Mouse (Mus musculus) midbrain, embryonic 10.5 days (tissue): Measurements from ENCODE around the gene Cers5. TPM values are rescaled to one million over a fixed set of nuclear protein-coding genes. Genes with fewer than 3 reads are reported as not detected.

ENCODE experiments used
- DNase-seq: peaks from one replicate; pipeline ENCODE4 v3.0.0-alpha.2; 2017; ENCODE audit warnings: low spot score
- H3K27ac ChIP-seq: fragments of 300-500 bp; sonication (generic); replicated peaks from 2 replicates; pipeline ENCODE4 v1.5.1; 2016; ENCODE audit warnings: mild to moderate bottlenecking
- H3K27me3 ChIP-seq: fragments of 300-500 bp; sonication (generic); 2 replicates; pipeline ENCODE4 v1.6.1; 2016; ENCODE audit warnings: low read depth, mild to moderate bottlenecking; ENCODE audit not compliant: poor library complexity, severe bottlenecking
- H3K36me3 ChIP-seq: fragments of 300-500 bp; sonication (generic); 2 replicates; pipeline ENCODE4 v1.6.1; 2016; ENCODE audit warnings: mild to moderate bottlenecking, moderate library complexity
- H3K4me1 ChIP-seq: fragments of 300-500 bp; sonication (generic); 2 replicates; pipeline ENCODE4 v1.6.1; 2016
- H3K4me3 ChIP-seq: fragments of 300-500 bp; sonication (generic); 2 replicates; pipeline ENCODE4 v1.5.1; 2016; ENCODE audit warnings: mild to moderate bottlenecking, moderate library complexity
- H3K9me3 ChIP-seq: fragments of 300-500 bp; sonication (generic); replicated peaks from 2 replicates; pipeline ENCODE4 v1.6.1; 2016; ENCODE audit warnings: mild to moderate bottlenecking
- WGBS: fragments of 180-500 bp; shearing (Covaris S2); methylation state at CpG from one replicate; pipeline ENCODE4 v1.1.7; 2016; 5-methylcytosine and 5-hydroxymethylcytosine counted together
- polyA plus RNA-seq: library from polyadenylated mRNA; unstranded; fragments of >200 nt; fragmentation: Nextera tagmentation; extraction: Ambion mirVana; gene quantifications from 2 replicates; pipeline ENCODE4 v1.2.1, GENCODE M21; 2016

Cers5 gene
- polyA plus RNA-seq, 1 experiment from 2014 or later, result 63.5 TPM

GRCm38 (mm10) chr15:99778148-99778547 lies 5.5 kb upstream of the Cers5 start:
- 28% methylated on average over 7 of the region's 7 CpGs for WGBS
- H3K36me3 ChIP-seq, result peaks cover 13% of the 10 kb centered on the region; the same call in 1 of the 2 replicates
- no peak overlapping the region for H3K4me3 ChIP-seq
- no peak overlapping the region for H3K27ac ChIP-seq
- H3K4me1 ChIP-seq, result no peaks in the 10 kb centered on the region
- no peaks in the 10 kb centered on the region for H3K27me3 ChIP-seq
- no peak for DNase-seq
- H3K9me3 ChIP-seq, result no peaks in the 10 kb centered on the region

DNA sequence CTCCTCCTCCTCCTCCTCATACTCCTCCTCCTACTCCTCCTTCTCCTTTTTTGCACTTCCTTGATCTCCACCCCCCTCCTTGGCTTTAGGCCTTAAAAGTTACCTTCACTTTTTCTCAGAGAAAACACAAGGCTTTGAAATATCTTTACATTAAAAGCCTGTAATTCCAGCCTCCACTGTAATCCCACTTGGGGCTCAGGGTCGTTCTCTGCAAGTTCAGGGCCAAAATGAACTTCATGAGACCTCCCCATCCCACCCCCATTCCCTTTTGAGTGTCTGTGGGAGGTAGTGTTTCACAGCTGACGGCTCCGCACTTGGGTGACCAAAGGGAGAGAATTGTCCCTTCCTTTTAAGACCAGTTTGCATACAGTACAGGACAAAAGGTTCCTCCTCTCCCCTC lies 240 bp upstream of the Cers5 start:
- DNase-seq, result no peak
- H3K4me1 ChIP-seq, result peaks cover 32% of the 10 kb centered on the region

GRCm38 (mm10) chr15:99772277-99772880 lies 306 bp downstream of the Cers5 start:
- H3K36me3 ChIP-seq, result no peaks in the 10 kb centered on the region
- WGBS, result 1% methylated on average over 41 of the region's 41 CpGs

More for the DNA sequence above, 240 bp upstream of the Cers5 start:
- H3K4me3 ChIP-seq, result peak overlapping the region; percentile 88
- H3K36me3 ChIP-seq, result no peaks in the 10 kb centered on the region
- no peaks in the 10 kb centered on the region for H3K27me3 ChIP-seq
- WGBS, result 32% methylated on average over 3 of the region's 3 CpGs
- H3K27ac ChIP-seq, result peak overlapping the region; percentile 97
- no peaks in the 10 kb centered on the region for H3K9me3 ChIP-seq

DNA sequence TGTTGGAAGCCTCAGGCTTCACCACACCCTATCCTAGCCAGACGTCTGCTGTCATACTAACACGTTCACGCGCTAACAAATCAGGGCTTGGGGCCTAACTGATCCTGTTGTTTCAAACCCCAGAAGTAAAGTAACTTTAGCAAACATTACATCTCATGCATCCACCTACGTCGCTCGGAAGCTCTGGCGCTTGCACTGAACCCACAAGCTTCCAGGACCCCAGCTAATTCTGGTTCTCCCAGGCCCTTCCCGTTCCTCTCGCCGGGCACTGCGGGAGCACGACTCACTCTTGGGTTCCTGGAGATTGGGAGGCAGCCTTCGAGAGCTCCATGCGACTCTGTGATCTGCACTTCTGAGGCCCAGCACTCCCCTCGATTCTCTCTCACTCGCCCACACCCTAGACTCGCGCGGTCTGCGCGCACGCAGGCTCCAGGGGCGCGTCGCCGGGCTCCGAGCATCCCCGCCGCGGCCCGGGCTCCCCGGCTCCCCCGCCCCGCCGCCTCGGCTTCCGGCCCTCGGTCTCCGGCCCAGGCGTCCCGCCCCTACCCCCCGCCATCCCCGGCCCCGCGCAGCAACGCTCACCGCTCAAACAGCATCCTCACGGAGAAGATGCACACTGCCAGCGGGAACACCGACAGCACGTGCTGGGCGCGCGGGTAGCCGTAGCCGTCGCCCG lies 946 bp downstream of the Cers5 start:
- DNase-seq, result no peak
- no peaks in the 10 kb centered on the region for H3K27me3 ChIP-seq
- H3K4me3 ChIP-seq, result peak overlapping the region; percentile 88
- WGBS, result 1% methylated on average over 59 of the region's 59 CpGs
- peaks cover 35% of the 10 kb centered on the region for H3K4me1 ChIP-seq
- no peaks in the 10 kb centered on the region for H3K9me3 ChIP-seq
- peak overlapping the region; percentile 97 for H3K27ac ChIP-seq
- peaks cover 3% of the 10 kb centered on the region for H3K36me3 ChIP-seq

More at GRCm38 (mm10) chr15:99772277-99772880, 306 bp downstream of the Cers5 start:
- H3K4me1 ChIP-seq, result peaks cover 35% of the 10 kb centered on the region
- DNase-seq, result peak; percentile 90
- H3K27ac ChIP-seq, result peak overlapping the region; percentile 97
- H3K4me3 ChIP-seq, result peak overlapping the region; percentile 88
- H3K9me3 ChIP-seq, result no peaks in the 10 kb centered on the region
- no peaks in the 10 kb centered on the region for H3K27me3 ChIP-seq

DNA sequence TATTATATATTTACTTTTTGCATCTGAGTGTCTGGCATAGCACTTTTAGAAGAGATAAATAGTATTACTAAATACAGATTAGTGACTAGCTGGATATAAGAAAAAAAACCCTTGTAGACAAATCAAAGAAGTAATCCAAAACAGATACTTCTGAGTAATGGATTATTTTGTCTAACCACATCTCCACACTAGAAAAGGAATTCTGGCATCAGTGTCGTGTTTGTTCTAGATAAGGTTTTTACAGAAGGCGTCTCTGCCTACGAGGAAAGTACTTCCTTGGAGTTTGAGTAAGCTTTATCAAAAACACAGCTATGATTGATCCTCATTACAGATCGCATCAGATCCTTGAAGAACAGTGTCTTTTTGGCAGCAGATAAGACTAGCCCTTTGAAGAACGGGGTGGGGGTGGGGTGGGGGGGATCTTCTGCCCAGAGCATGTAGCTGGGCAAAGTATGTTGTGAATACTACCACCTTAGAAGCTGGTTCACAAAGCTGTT lies 1.6 kb downstream of the Cers5 start:
- Histone ChIP-seq H3K4me1 (peaks cover 35% of the 10 kb centered on the region), H3K27me3 (no peaks in the 10 kb centered on the region), H3K9me3 (no peaks in the 10 kb centered on the region), H3K36me3 (peaks cover 9% of the 10 kb centered on the region), H3K27ac (peak overlapping the region; percentile 97), H3K4me3 (peak overlapping the region; percentile 88)
- WGBS, result 37% methylated on average over 5 of the region's 5 CpGs
- no peak for DNase-seq

DNA sequence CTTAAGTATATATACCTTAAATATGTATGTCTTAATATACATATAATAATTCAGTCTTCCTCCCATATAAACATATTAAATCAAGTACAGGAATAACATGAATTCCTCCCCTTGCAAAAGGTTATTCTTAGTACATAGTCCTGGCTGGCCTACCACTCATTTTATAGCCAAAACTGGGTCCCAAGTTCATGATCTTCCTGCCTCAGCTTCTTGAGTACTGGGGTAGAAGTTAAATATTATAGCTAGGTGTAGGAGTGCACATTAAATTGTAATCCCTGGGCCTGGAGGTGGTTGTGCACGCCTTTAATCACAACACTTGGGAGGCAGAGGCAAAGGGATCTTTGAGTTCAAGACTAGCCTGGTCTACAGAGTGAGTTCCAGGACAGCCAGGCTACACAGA lies 3.9 kb downstream of the Cers5 start:
- peaks cover 30% of the 10 kb centered on the region for H3K36me3 ChIP-seq
- H3K9me3 ChIP-seq, result no peaks in the 10 kb centered on the region
- no peak for DNase-seq
- no peak overlapping the region for H3K4me3 ChIP-seq
- WGBS, result 86% methylated on average over 1 of the region's 1 CpGs
- no peak overlapping the region for H3K27ac ChIP-seq
- H3K4me1 ChIP-seq, result peaks cover 35% of the 10 kb centered on the region
- H3K27me3 ChIP-seq, result no peaks in the 10 kb centered on the region

- Histone ChIP-seq H3K4me1 (peaks cover 29% of the 10 kb centered on the region), H3K9me3 (no peaks in the 10 kb centered on the region), H3K27ac (no peak overlapping the region), H3K4me3 (no peak overlapping the region), H3K27me3 (no peaks in the 10 kb centered on the region), H3K36me3 (peaks cover 36% of the 10 kb centered on the region)
- 90% methylated on average over 4 of the region's 4 CpGs for WGBS
- no peak for DNase-seq
These were observed 5.2 kb downstream of the Cers5 start for GRCm38 (mm10) chr15:99767467-99767866.

DNA sequence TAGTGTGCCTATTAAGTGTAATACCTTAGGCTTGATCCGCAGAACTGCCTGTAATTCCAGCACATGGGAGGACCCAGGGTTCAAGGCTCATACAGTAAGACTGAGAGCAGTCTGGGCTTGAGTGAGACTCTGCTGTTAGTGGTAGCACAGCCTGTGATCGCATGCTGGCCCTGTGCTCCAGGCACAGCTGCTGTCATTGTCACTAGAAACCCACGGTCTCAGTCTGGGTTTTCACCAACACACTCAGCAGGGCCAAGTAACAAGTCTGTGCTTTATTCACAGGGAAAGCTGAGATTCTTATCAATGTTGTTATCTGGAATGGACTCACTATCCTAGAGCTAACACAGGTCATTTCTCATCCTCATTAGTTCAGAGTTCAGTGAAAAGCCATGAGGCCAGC lies 18.5 kb downstream of the Cers5 start:
- Histone ChIP-seq H3K4me1 (peaks cover 6% of the 10 kb centered on the region; the same call in 1 of the 2 replicates), H3K27me3 (no peaks in the 10 kb centered on the region), H3K27ac (no peak overlapping the region), H3K4me3 (no peak overlapping the region), H3K36me3 (peaks cover 16% of the 10 kb centered on the region), H3K9me3 (peaks cover 4% of the 10 kb centered on the region; the same call in 1 of the 2 replicates)
- DNase-seq, result no peak
- WGBS, result 86% methylated on average over 3 of the region's 3 CpGs

GRCm38 (mm10) chr15:99740229-99740628 lies 32.5 kb downstream of the Cers5 start:
- Histone ChIP-seq H3K4me1 (no peaks in the 10 kb centered on the region), H3K27ac (no peak overlapping the region), H3K36me3 (peaks cover 95% of the 10 kb centered on the region), H3K9me3 (no peaks in the 10 kb centered on the region), H3K27me3 (no peaks in the 10 kb centered on the region), H3K4me3 (no peak overlapping the region)
- DNase-seq, result no peak
- 95% methylated on average over 4 of the region's 4 CpGs for WGBS

DNA sequence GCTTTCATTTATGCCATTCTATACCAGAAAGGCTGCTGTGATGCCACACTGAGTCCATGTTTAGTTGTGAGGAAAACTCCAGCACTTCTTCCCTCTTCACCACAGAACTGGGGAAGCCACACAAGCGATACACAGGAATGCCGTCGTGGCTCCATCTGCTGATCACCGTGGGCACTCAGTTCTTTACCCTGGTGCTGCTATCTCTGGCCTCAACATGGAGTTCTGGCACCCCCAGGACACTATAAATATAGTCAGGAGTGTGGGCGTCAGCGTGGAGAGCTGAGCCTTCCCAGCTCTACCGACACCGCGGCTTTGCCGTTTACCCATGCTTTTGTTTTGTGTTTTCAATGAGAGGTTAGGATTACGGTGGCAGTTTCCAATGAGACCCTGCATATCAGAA lies 36.0 kb downstream of the Cers5 start:
- Histone ChIP-seq H3K9me3 (no peaks in the 10 kb centered on the region), H3K4me3 (no peak overlapping the region), H3K36me3 (peaks cover 100% of the 10 kb centered on the region), H3K27ac (no peak overlapping the region), H3K27me3 (no peaks in the 10 kb centered on the region), H3K4me1 (no peaks in the 10 kb centered on the region)
- DNase-seq, result no peak
- 95% methylated on average over 11 of the region's 11 CpGs for WGBS

- Histone ChIP-seq H3K4me3 (no peak overlapping the region), H3K36me3 (peaks cover 97% of the 10 kb centered on the region), H3K9me3 (no peaks in the 10 kb centered on the region), H3K27me3 (no peaks in the 10 kb centered on the region), H3K4me1 (no peaks in the 10 kb centered on the region), H3K27ac (no peak overlapping the region)
- 92% methylated on average over 2 of the region's 2 CpGs for WGBS
- DNase-seq, result no peak
These were observed 37.1 kb downstream of the Cers5 start for GRCm38 (mm10) chr15:99735631-99736030.

DNA sequence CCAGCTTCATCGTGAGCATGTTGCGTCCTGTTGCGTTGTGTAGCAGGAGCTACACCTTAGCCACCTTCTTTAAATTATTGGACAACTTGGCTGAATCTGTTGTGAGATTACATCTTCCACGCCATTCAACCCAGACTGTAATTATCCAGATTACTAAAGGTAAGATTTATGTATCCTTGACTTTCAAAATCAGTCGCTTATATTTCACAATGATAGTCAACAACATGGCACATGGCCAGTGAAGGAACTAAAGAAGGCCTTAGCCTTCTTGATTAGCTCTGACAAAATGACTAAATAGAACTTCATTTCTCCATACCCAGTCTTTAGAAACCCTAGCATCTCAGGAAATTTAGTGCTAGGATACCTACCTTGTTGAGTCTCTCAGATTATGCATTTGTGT lies 39.5 kb downstream of the Cers5 start:
- 98% methylated on average over 5 of the region's 5 CpGs for WGBS

DNA sequence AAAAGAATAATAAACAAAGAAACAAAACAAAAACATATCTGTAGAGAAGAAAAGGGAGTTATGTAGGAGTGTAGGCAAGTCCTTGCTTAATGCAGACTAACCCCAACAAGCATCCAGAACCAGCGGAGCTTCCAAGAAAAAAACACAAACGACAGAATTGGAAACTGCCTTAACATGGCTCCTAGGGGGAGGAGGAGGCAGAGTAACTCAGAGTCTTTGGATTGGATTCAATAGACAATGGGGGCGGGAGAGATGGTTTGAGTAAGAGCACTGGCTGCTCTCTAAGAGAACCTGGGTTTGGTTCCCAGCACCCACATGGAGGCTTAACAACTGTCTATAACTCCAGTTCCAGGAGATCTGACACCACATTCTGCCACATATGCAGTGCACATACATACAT lies 41.0 kb downstream of the Cers5 start:
- Histone ChIP-seq H3K9me3 (no peaks in the 10 kb centered on the region; the same call in 1 of the 2 replicates), H3K27me3 (no peaks in the 10 kb centered on the region), H3K4me1 (peaks cover 2% of the 10 kb centered on the region), H3K27ac (no peak overlapping the region), H3K36me3 (peaks cover 90% of the 10 kb centered on the region), H3K4me3 (no peak overlapping the region)
- WGBS, result 91% methylated on average over 3 of the region's 3 CpGs
- no peak for DNase-seq

More for the DNA sequence above, 39.5 kb downstream of the Cers5 start:
- DNase-seq, result no peak
- Histone ChIP-seq H3K36me3 (peaks cover 97% of the 10 kb centered on the region), H3K27me3 (no peaks in the 10 kb centered on the region), H3K9me3 (no peaks in the 10 kb centered on the region; the same call in 1 of the 2 replicates), H3K4me3 (no peak overlapping the region), H3K27ac (no peak overlapping the region), H3K4me1 (no peaks in the 10 kb centered on the region)
